Mouse (Mus musculus) bone marrow macrophage, adult 2 months (primary cell): ENCODE measurements around the gene Rbm7. TPM values are rescaled to one million over a fixed set of nuclear protein-coding genes. Genes with fewer than 3 reads are reported as not detected.
"Not testable (repeated sequence)": the region's sequence is repeated elsewhere in the genome, so short reads cannot be mapped to it uniquely, and the experiment has no call there.

Source experiments
- H3K27ac ChIP-seq: 2 replicates; pipeline ENCODE4 v1.5.1; 2012; ENCODE audit warnings: low read depth, low read length; ENCODE audit not compliant: insufficient read depth
- H3K4me1 ChIP-seq: 2 replicates; pipeline ENCODE4 v1.6.1; 2012; ENCODE audit warnings: low read length; ENCODE audit not compliant: control insufficient read depth, insufficient read depth
- H3K4me3 ChIP-seq: 2 replicates; pipeline ENCODE4 v1.5.1; 2012; ENCODE audit warnings: mild to moderate bottlenecking, low read length, moderate library complexity; ENCODE audit not compliant: insufficient read depth
- CTCF ChIP-seq: IDR thresholded peaks from 2 replicates; pipeline ENCODE4 v1.5.1; 2012; ENCODE audit warnings: low read depth, mild to moderate bottlenecking, low read length, moderate library complexity
- POLR2A ChIP-seq: IDR thresholded peaks from 2 replicates; pipeline ENCODE4 v1.6.1; 2012; ENCODE audit warnings: mild to moderate bottlenecking, low read depth, low read length, borderline replicate concordance
- polyA plus RNA-seq: library from polyadenylated mRNA; stranded (reverse); fragments of >200 nt; gene quantifications from 2 replicates; pipeline ENCODE4 v1.2.4, GENCODE M21; 2012; ENCODE audit not compliant: missing spikeins, insufficient read depth, insufficient read length

Rbm7 gene
- 89.5 and 99.3 TPM in 2 replicates for polyA plus RNA-seq

- peak within 1 kb of the TSS; percentile 75 for H3K4me3 ChIP-seq
- peak within 1 kb of the TSS; percentile 76 for H3K27ac ChIP-seq
- peaks cover 17% of the 10 kb centered on the region for H3K4me1 ChIP-seq
- TF ChIP-seq CTCF (no peak), POLR2A (no peak; the same call in 1 of the 2 replicates)
These were observed at the start of gene Rbm7, which contains the start of gene Gm5617 for GRCm38 (mm10) chr9:48494817-48495547. Gene Rbm7, minus strand, starts transcription at chr9:48495299. Gene Gm5617, plus strand, starts transcription at chr9:48495442.

DNA sequence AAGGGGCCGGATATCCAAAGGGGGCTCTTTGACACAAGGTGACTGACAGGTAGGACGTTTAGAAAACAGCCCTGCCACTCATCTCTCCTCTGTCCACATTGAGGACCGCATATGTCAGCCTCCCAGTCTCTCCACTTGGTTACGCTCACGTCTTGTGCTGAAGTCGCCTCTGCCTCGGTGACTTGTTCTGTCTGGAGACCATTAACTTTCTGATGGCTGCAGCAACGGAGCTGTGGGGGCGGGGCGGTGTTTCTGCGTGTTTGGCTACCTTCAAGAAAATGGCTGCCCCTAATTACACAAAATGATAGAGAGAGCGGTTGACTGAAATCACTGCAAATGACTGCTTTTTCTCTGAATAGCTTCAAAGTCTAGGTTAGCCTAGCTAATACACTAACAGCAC lies 43.6 kb upstream of the Rbm7 start:
- H3K4me1 ChIP-seq: no peaks in the 10 kb centered on the region
- no peak overlapping the region for H3K4me3 ChIP-seq
- TF ChIP-seq POLR2A: no peak
- no peak for TF ChIP-seq CTCF
- no peak overlapping the region for H3K27ac ChIP-seq

- no peak for TF ChIP-seq CTCF
- no peak for TF ChIP-seq POLR2A
- Histone ChIP-seq H3K27ac (no peak overlapping the region), H3K4me1 (peaks cover 1% of the 10 kb centered on the region), H3K4me3 (no peak overlapping the region)
These were observed 43.0 kb upstream of the Rbm7 start for GRCm38 (mm10) chr9:48538044-48538645.

- H3K4me3 ChIP-seq, H3K4me1 ChIP-seq: not testable (repeated sequence)
These were observed 42.5 kb upstream of the Rbm7 start for GRCm38 (mm10) chr9:48537616-48538015.

DNA sequence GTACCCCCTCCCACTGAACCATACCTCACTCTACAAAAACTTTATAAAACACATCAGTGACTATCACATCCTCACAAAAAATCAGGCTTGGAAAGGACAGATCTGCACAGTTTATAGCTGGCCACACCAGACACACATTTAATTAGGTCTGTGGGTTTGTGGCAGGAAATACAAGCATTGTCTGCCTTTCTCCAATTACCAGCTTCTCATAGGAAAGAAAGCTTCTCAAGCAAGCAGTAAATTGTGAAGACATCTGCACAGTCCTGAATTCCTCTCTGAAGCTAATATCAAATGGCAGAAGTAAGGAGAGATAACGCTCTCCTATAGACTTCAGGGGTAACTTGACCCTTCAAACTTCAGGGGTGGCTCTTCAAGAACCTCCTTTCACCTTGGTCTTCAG lies 41.3 kb upstream of the Rbm7 start:
- Histone ChIP-seq H3K4me1 (peaks cover 12% of the 10 kb centered on the region), H3K4me3 (no peak overlapping the region), H3K27ac (no peak overlapping the region)
- TF ChIP-seq POLR2A (no peak), CTCF (no peak)

More at GRCm38 (mm10) chr9:48537616-48538015, 42.5 kb upstream of the Rbm7 start:
- H3K27ac ChIP-seq: not testable (repeated sequence)

DNA sequence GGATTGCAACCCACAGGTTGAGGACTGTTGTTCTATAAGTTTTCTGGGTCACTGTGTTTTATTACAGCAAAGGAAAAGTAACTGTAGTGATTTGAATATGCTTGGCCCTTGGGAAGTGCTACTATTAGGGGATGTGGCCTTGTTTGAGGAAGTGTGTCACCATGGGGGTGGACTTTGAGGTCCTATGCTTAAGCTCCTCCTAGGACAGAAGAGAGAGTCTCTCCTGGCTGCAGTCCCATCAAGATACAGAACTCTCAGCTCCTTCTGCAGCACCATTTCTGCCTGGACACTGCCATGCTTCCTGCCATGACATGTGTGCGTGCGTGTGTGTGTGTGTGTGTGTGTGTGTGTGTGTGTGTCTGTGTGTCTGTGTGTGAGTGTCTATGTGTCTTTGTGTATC lies 37.6 kb upstream of the Rbm7 start:
- no peak overlapping the region for H3K4me3 ChIP-seq
- H3K27ac ChIP-seq: peak overlapping the region; percentile 31
- H3K4me1 ChIP-seq: peaks cover 16% of the 10 kb centered on the region
- no peak for TF ChIP-seq CTCF
- TF ChIP-seq POLR2A: no peak

DNA sequence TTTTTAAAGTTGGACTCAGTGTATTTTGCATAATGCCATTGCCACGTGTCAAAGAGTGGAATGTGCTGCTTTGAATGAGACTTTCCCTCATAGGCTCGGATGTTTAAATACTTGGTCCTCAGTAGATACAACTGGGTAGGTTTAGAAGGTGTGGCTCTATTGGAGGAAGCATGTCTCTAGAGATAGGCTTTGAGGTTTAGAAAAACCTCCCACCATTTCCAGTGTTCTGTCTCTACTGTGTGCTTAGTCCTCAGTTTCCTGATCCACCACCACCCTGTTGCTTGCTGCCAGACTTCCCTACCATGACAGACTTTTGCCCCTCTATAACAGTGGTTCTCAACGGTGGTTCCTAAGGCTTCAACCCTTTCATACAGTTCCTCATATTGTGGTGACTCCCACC lies 37.1 kb upstream of the Rbm7 start:
- Histone ChIP-seq H3K4me3 (no peak overlapping the region), H3K27ac (peak overlapping the region; percentile 31), H3K4me1 (peaks cover 16% of the 10 kb centered on the region)
- TF ChIP-seq CTCF: no peak

DNA sequence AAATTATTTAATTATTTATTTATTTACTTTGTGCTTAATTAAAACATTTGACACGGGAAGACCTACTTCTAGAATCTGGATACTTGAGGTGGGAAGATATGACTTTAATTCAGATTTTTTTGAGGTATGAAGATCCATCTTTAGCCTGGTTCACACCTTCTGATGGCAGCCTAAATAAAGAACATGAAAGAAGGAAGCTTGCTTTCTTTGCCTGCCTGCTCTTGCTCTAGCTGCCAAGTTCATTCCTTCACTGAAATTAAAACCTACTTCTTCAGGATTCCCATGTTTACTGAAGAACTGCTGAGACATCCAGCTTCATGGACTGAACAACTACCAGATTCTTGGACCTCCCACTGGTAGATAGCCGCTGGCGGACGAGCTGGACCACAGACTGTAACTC lies 36.2 kb upstream of the Rbm7 start:
- H3K4me3 ChIP-seq: no peak overlapping the region
- TF ChIP-seq CTCF (no peak), POLR2A (no peak)
- H3K27ac ChIP-seq: no peak overlapping the region
- H3K4me1 ChIP-seq: peaks cover 16% of the 10 kb centered on the region

GRCm38 (mm10) chr9:48526520-48526919 lies 31.4 kb upstream of the Rbm7 start:
- Histone ChIP-seq H3K4me1 (peaks cover 4% of the 10 kb centered on the region; the same call in 1 of the 2 replicates), H3K27ac (no peak overlapping the region), H3K4me3 (no peak overlapping the region)
- TF ChIP-seq CTCF: no peak
- TF ChIP-seq POLR2A: no peak

GRCm38 (mm10) chr9:48525566-48525965 lies 30.5 kb upstream of the Rbm7 start:
- H3K4me3 ChIP-seq: no peak overlapping the region
- H3K4me1 ChIP-seq: peaks cover 4% of the 10 kb centered on the region; the same call in 1 of the 2 replicates
- TF ChIP-seq POLR2A (no peak), CTCF (no peak)
- H3K27ac ChIP-seq: no peak overlapping the region

DNA sequence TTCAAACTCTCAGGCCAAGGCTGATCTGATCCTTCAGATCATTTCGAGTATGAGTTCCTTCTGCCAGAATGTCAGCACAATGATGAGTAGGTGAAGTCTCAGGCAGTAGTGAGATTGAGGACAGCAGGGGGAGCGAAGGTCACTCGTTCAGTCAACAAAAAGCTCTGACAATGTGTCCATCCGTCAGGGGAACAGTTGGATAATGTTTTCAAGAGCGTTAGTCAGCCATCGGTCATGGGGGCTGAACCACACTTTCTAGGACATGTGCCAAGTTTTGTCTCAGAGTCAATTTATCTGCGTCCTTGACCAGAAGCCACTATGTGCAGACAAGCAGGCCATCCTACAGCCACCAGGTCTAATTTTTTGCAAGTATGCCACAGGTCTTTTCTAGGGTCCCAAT lies 25.3 kb upstream of the Rbm7 start:
- not testable (repeated sequence) for H3K27ac ChIP-seq, H3K4me3 ChIP-seq, H3K4me1 ChIP-seq
